Mouse (Mus musculus): ENCODE data around the gene Cdkl1. TPM values are rescaled to one million over a fixed set of nuclear protein-coding genes. Genes with fewer than 3 reads are reported as not detected.

The Cdkl1 gene
- polyA plus RNA-seq, 1 experiment: not detected

- TF ChIP-seq MYOD1 (IDR thresholded peaks at IDR 0.05; ENCODE audit: control insufficient read depth, insufficient read length, low read depth) (no peak), MYOG (IDR thresholded peaks at IDR 0.05; ENCODE audit: control insufficient read depth, extremely low read depth, insufficient read length) (no peak), CTCF (IDR thresholded peaks at IDR 0.05; ENCODE audit: control insufficient read depth, insufficient read depth, insufficient read length) (no peak), USF1 (IDR thresholded peaks at IDR 0.05; ENCODE audit: low read depth) (no peak), CEBPB (IDR thresholded peaks at IDR 0.05; ENCODE audit: low read depth) (no peak), MAX (IDR thresholded peaks at IDR 0.05) (no peak), FOSL1 (IDR thresholded peaks at IDR 0.05; ENCODE audit: insufficient read depth, low read length, poor library complexity, severe bottlenecking) (no peak)
- H3K79me3 ChIP-seq (ENCODE audit: low read depth): no peaks in the 10 kb centered on the region
- H3K27me3 ChIP-seq (ENCODE audit: control insufficient read depth, insufficient read depth, insufficient read length): no peaks in the 10 kb centered on the region
Observed at GRCm38 (mm10) chr12:69800586-69800985, 9.5 kb upstream of the Cdkl1 start.

GRCm38 (mm10) chr12:69796311-69796710, 5.2 kb upstream of the Cdkl1 start:
- TF ChIP-seq USF1 (IDR thresholded peaks at IDR 0.05; ENCODE audit: low read depth): no peak
- no peak for TF ChIP-seq MYOG (IDR thresholded peaks at IDR 0.05; ENCODE audit: control insufficient read depth, extremely low read depth, insufficient read length)
- no peak for TF ChIP-seq MYOD1 (IDR thresholded peaks at IDR 0.05; ENCODE audit: control insufficient read depth, insufficient read length, low read depth)
- TF ChIP-seq MAX (IDR thresholded peaks at IDR 0.05): no peak
- TF ChIP-seq CTCF (IDR thresholded peaks at IDR 0.05; ENCODE audit: control insufficient read depth, insufficient read depth, insufficient read length): no peak
- no peak for TF ChIP-seq CEBPB (IDR thresholded peaks at IDR 0.05; ENCODE audit: low read depth)
- no peak for TF ChIP-seq FOSL1 (IDR thresholded peaks at IDR 0.05; ENCODE audit: insufficient read depth, low read length, poor library complexity, severe bottlenecking)
- no peak overlapping the region for H3ac ChIP-seq (ENCODE audit: control insufficient read depth, insufficient read length, low read depth)
- H3K79me3 ChIP-seq (ENCODE audit: low read depth): no peaks in the 10 kb centered on the region
- no peaks in the 10 kb centered on the region for H3K36me3 ChIP-seq (ENCODE audit: control insufficient read depth, insufficient read depth)
- no peak overlapping the region for H3K4me3 ChIP-seq (ENCODE audit: insufficient read depth, poor library complexity, severe bottlenecking)
- H3K79me2 ChIP-seq (ENCODE audit: control insufficient read depth, insufficient read depth): no peaks in the 10 kb centered on the region
- peaks cover 5% of the 10 kb centered on the region for H3K27me3 ChIP-seq (ENCODE audit: control insufficient read depth, insufficient read depth, insufficient read length)

More at GRCm38 (mm10) chr12:69800586-69800985, 9.5 kb upstream of the Cdkl1 start:
- no peak overlapping the region for H3K4me3 ChIP-seq (ENCODE audit: insufficient read depth, poor library complexity, severe bottlenecking)
- no peaks in the 10 kb centered on the region for H3K79me2 ChIP-seq (ENCODE audit: control insufficient read depth, insufficient read depth)
- peaks cover 27% of the 10 kb centered on the region for H3K36me3 ChIP-seq (ENCODE audit: control insufficient read depth, insufficient read depth)
- no peak overlapping the region for H3ac ChIP-seq (ENCODE audit: control insufficient read depth, insufficient read length, low read depth)

GRCm38 (mm10) chr12:69789766-69790529, 1.1 kb downstream of the Cdkl1 start:
- H3ac ChIP-seq (ENCODE audit: control insufficient read depth, insufficient read length, low read depth): no peak overlapping the region
- H3K36me3 ChIP-seq (ENCODE audit: control insufficient read depth, insufficient read depth): no peaks in the 10 kb centered on the region
- peaks cover 5% of the 10 kb centered on the region for H3K27me3 ChIP-seq (ENCODE audit: control insufficient read depth, insufficient read depth, insufficient read length)
- TF ChIP-seq MYOG (IDR thresholded peaks at IDR 0.05; ENCODE audit: control insufficient read depth, extremely low read depth, insufficient read length) (no peak), CTCF (IDR thresholded peaks at IDR 0.05; ENCODE audit: control insufficient read depth, insufficient read depth, insufficient read length) (no peak), FOSL1 (IDR thresholded peaks at IDR 0.05; ENCODE audit: insufficient read depth, low read length, poor library complexity, severe bottlenecking) (no peak), CEBPB (IDR thresholded peaks at IDR 0.05; ENCODE audit: low read depth) (no peak), MYOD1 (IDR thresholded peaks at IDR 0.05; ENCODE audit: control insufficient read depth, insufficient read length, low read depth) (no peak), MAX (IDR thresholded peaks at IDR 0.05) (no peak)
- H3K79me2 ChIP-seq (ENCODE audit: control insufficient read depth, insufficient read depth): no peaks in the 10 kb centered on the region
- H3K79me3 ChIP-seq (ENCODE audit: low read depth): no peaks in the 10 kb centered on the region
- no peak overlapping the region for H3K4me3 ChIP-seq (ENCODE audit: insufficient read depth, poor library complexity, severe bottlenecking)

- no peaks in the 10 kb centered on the region for H3K27me3 ChIP-seq (ENCODE audit: control insufficient read depth, insufficient read depth, insufficient read length)
- no peaks in the 10 kb centered on the region for H3K79me3 ChIP-seq (ENCODE audit: low read depth)
- no peak overlapping the region for H3K4me3 ChIP-seq (ENCODE audit: insufficient read depth, poor library complexity, severe bottlenecking)
- no peak overlapping the region for H3ac ChIP-seq (ENCODE audit: control insufficient read depth, insufficient read length, low read depth)
- no peaks in the 10 kb centered on the region for H3K79me2 ChIP-seq (ENCODE audit: control insufficient read depth, insufficient read depth)
- no peaks in the 10 kb centered on the region for H3K36me3 ChIP-seq (ENCODE audit: control insufficient read depth, insufficient read depth)
- TF ChIP-seq CTCF (IDR thresholded peaks at IDR 0.05; ENCODE audit: control insufficient read depth, insufficient read depth, insufficient read length) (no peak), MYOD1 (IDR thresholded peaks at IDR 0.05; ENCODE audit: control insufficient read depth, insufficient read length, low read depth) (no peak), CEBPB (IDR thresholded peaks at IDR 0.05; ENCODE audit: low read depth) (no peak), USF1 (IDR thresholded peaks at IDR 0.05; ENCODE audit: low read depth) (no peak), MYOG (IDR thresholded peaks at IDR 0.05; ENCODE audit: control insufficient read depth, extremely low read depth, insufficient read length) (no peak), FOSL1 (IDR thresholded peaks at IDR 0.05; ENCODE audit: insufficient read depth, low read length, poor library complexity, severe bottlenecking) (no peak), MAX (IDR thresholded peaks at IDR 0.05) (no peak)
Observed at GRCm38 (mm10) chr12:69788380-69788779, 2.7 kb downstream of the Cdkl1 start.

GRCm38 (mm10) chr12:69785471-69785870, 5.6 kb downstream of the Cdkl1 start:
- TF ChIP-seq USF1 (IDR thresholded peaks at IDR 0.05; ENCODE audit: low read depth) (no peak), MYOG (IDR thresholded peaks at IDR 0.05; ENCODE audit: control insufficient read depth, extremely low read depth, insufficient read length) (no peak), MAX (IDR thresholded peaks at IDR 0.05) (no peak), CEBPB (IDR thresholded peaks at IDR 0.05; ENCODE audit: low read depth) (no peak), FOSL1 (IDR thresholded peaks at IDR 0.05; ENCODE audit: insufficient read depth, low read length, poor library complexity, severe bottlenecking) (no peak), MYOD1 (IDR thresholded peaks at IDR 0.05; ENCODE audit: control insufficient read depth, insufficient read length, low read depth) (no peak), CTCF (IDR thresholded peaks at IDR 0.05; ENCODE audit: control insufficient read depth, insufficient read depth, insufficient read length) (no peak)
- Histone ChIP-seq H3K79me2 (ENCODE audit: control insufficient read depth, insufficient read depth) (no peaks in the 10 kb centered on the region), H3K79me3 (ENCODE audit: low read depth) (no peaks in the 10 kb centered on the region), H3ac (ENCODE audit: control insufficient read depth, insufficient read length, low read depth) (no peak overlapping the region), H3K4me3 (ENCODE audit: insufficient read depth, poor library complexity, severe bottlenecking) (no peak overlapping the region), H3K27me3 (ENCODE audit: control insufficient read depth, insufficient read depth, insufficient read length) (no peaks in the 10 kb centered on the region), H3K36me3 (ENCODE audit: control insufficient read depth, insufficient read depth) (no peaks in the 10 kb centered on the region)

Measured in C2C12 (cell line).